Mouse (Mus musculus): ENCODE measurements around the gene Ano4.

- TF ChIP-seq MYOG (IDR thresholded peaks at IDR 0.05; ENCODE audit: control insufficient read depth, extremely low read depth, insufficient read length) (no peak), CTCF (IDR thresholded peaks at IDR 0.05; ENCODE audit: control insufficient read depth, insufficient read depth, insufficient read length) (no peak), USF1 (IDR thresholded peaks at IDR 0.05; ENCODE audit: low read depth) (no peak), CEBPB (IDR thresholded peaks at IDR 0.05; ENCODE audit: low read depth) (no peak), FOSL1 (IDR thresholded peaks at IDR 0.05; ENCODE audit: insufficient read depth, low read length, poor library complexity, severe bottlenecking) (no peak), MYOD1 (IDR thresholded peaks at IDR 0.05; ENCODE audit: control insufficient read depth, insufficient read length, low read depth) (no peak)
These were observed 376.0 kb downstream of the Ano4 start for GRCm38 (mm10) chr10:88968586-88968985.
